Mouse (Mus musculus): ENCODE measurements around the gene Comt. TPM values are rescaled to one million over a fixed set of nuclear protein-coding genes. Genes with fewer than 3 reads are reported as not detected.

Comt gene
- total RNA-seq, 2 experiments from 2014 or later: 116 to 122 TPM

DNA sequence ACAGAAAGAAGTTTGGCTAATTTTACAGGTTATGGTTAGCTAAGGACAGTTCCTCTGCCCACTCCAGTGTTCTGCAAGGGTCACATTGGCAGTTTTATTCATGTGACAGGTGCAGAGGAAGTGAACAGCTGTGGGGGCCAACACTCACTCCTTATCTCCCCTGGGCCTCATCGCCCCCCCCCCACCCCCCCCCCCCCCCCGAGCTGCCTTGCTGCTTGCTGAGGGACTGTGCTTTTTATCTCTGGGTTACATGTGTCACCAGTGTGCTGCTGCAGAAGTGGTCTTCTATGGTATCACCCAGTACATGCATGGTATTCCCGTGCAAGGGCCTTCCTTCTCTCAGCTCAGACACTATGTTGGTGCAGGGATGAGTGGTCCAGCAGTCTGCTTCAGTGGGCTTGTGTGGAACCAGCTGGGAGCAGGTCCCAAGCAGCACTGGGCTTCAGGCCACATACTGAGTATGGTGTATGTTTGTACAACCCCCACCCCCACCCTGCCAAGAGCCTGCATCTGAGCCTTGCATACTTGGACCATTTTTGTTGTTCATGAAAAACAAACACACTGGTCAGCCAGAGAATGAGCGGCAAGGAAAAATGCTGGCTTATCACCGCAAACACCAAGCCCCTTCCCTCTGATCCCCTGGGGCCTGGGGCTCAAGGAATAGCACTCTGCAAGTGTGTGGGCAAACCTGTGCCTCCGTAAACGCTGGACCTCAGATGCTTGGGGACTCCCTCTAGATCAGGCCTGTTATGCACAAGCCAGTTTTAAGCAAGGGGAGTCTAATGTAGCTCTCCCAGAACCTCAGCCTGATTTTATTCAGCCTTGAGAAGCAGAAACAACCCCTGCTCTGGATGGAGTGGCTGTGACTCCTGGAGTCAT lies 38.7 kb downstream of the Comt start:
- DNase-seq: no peak

GRCm38 (mm10) chr16:18386972-18387371 lies 39.7 kb downstream of the Comt start:
- no peak for DNase-seq

DNA sequence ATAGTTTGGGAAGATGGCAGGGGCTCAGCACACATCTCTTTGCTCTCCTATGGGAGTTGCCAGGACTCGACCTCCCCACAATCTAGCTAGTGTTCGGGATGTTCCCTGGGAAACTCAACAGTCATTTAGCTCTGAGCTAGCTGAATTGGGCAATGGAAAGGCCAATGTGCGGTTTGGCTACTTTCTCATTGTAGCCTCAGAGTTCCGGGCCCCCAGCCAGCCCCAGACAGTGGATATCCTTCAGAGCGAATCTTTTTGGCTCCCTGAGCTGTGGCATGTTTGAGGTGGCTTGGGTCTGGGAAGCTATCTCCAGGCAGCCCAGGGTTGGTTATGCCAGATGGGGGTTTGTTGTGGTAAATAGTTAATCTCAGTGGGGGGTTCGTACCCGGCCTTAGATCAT lies 40.2 kb downstream of the Comt start:
- DNase-seq: no peak

DNA sequence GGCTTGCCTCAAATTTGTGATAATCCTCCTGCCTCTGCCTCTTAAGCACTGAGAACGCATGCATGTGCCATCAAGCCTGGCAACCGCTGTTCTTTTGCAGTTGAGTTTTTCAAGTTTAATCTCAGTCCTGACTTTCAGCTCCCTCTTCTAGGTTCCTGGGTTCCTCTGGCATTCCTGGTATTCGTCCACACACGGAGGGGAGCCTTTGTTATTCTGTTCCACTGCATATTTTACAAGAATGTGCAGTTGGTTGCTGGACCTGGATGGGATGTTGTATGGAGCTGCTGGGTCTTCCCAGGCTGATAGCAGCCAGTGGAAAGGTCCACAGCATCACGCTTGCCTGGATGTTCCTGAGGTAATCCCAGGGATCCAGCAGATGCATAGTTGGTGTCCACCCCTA lies 41.2 kb downstream of the Comt start:
- no peak for DNase-seq

- no peak for DNase-seq
These were observed 42.0 kb downstream of the Comt start for GRCm38 (mm10) chr16:18384659-18385058.

DNA sequence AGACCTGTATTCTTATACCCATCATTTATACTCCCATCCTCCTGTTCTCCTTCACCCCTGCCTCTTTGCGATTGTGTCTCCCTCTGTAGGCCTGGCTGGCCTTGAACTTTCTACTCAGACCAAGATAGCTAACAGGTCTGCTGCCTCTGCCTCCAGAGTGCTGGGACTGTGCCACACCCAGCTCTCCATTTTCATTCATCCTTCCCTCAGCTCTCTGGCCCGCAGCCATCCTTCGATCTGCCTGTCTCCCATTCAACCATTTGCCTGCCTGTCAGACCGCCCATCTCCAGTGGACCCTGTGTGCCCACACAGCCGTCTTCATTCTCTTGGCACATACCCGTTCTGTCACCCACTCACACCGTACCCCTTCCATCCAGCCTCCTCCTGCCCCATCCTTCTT lies 42.4 kb downstream of the Comt start:
- DNase-seq: no peak

- no peak for DNase-seq
These were observed 42.9 kb downstream of the Comt start for GRCm38 (mm10) chr16:18383756-18384155.

DNA sequence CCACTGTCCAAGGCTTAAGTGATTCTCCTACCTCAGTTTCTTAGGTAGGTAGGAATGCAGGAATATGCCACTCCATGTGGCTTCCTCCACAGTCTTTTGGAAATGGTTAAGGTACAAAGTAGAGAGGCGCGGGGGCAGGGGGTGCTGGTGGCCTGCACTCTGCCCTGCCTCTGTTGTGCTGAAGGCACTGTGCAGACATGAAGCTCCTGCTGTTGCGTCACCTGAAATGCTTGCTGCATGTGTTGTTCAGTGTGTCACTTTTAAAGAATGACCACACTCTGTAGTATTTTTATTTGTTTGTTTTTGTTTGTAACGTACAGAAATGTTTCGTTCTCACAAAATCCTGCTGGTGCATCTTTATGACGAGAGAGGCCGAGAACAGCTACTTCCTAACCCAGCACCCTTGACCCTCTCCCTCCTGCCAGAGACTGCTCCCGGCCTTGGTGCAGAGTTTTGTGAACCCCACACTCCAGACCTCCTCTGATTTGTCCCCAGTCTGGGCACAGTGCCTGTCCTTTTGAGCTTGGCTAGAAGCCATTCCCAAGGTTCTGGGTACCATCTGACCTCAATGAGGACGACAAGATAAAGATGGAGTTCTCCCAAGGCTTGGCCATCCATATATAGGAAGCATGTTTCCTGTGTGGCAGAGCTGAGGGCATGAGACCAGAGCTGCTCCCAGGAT lies 43.5 kb downstream of the Comt start:
- peak; percentile 75 for DNase-seq

GRCm38 (mm10) chr16:18381621-18382258 lies 44.9 kb downstream of the Comt start:
- no peak for DNase-seq

DNA sequence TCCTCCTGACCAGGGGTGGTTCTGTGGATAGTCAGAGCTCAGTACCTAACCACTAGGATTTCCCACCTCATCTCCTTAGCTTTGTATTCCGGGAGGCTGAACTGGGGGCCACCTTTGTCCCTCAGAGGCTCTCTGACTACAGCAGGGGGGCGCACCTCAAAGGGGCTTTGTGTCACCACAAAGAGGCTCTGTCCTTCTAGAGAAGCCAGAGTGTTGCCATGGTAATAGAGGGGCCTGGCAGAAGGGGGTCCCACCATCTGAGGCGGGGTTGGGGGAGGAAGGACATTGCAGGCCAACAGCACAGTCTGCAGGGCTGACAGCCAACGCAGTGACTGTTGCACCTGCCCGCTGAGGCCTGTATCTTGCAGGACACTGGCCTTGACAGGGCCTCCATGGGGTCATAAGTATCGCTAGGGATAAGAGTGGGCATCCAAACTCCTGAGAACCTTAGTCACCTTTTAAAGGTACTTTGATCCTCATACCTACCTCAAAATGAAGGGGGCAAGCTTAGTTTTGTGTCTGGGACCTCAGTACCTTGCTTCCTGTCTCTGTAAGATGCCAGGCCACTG lies 46.1 kb downstream of the Comt start:
- no peak for DNase-seq

- peak; percentile 51 for DNase-seq
These were observed 47.2 kb downstream of the Comt start for GRCm38 (mm10) chr16:18379338-18380001.

DNA sequence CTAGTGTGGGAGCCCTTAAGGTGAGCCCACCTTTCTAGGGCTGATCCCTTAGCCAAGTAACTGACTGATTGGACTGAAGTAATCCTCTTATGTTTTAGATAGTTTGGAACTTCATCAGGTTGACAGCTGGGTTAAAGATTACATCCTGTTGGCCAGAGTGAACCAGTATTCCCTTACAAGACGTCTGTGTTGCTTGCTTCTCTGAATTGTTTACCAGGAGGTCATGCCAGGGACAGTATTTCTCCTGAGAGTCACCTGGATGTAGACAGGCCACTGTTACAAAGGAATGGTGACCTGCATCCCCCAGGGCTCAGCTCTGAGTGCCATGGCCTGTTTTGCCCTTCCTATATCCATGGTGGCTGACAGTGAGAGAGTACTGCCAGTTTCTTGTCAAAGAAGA lies 48.2 kb downstream of the Comt start:
- DNase-seq: no peak

GRCm38 (mm10) chr16:18377203-18377602 lies 49.4 kb downstream of the Comt start:
- no peak for DNase-seq

GRCm38 (mm10) chr16:18376297-18376954 lies 50.2 kb downstream of the Comt start:
- no peak for DNase-seq

- DNase-seq: no peak
These were observed 53.0 kb downstream of the Comt start for GRCm38 (mm10) chr16:18373632-18374031.

GRCm38 (mm10) chr16:18370197-18370596 lies 56.5 kb downstream of the Comt start:
- DNase-seq: no peak

DNA sequence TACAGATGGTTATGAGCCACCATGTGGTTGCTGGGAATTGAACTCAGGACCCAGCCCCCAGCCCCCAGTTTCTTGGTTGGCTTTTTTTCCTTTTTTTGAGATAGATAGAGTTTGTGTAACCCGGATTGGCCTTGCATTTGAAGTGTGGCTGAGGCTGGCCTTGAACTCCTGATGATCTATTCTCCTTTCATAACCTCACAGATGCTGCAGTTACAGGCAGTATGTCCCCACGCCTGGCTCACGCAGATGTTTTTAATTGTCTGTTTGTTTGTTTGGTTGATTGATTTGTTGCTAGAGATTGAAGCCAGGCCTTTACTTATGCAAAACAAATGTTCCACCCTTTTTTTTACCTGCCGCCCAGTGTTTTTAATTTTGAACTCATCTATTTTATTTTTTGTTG lies 59.8 kb downstream of the Comt start:
- DNase-seq: no peak

GRCm38 (mm10) chr16:18362948-18363347 lies 63.7 kb downstream of the Comt start:
- no peak for DNase-seq

DNA sequence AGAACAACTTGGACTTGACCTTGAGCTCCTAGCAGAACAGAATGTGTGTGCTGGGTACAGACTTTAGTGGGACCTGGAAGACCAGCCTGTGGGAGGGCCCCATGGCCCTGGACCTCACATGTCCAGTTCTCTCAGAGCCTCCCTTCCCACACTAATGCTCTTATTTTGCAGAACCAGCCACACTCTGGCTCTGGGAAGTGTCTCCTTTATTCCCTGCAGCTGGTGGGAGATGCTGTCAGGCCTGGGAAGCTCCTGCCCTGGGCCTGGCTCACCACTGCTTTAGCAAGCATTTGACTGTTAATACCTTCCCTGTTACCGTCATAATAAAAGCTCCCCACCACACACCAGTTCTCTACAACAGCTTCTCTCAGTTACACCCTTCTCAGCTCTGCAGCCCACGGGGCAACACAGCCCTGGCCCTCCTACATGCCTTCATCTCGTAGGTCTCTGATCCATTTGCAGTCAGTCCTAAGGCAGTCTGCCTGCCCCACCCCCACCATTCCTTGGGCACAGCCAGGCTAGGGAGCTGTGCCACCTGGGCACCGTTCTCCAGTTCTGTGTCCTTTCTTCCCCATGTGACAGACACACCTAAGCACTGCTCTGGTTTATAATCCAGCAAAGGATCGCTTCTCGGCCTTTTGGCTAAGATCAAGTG lies 66.4 kb downstream of the Comt start:
- no peak for DNase-seq

DNA sequence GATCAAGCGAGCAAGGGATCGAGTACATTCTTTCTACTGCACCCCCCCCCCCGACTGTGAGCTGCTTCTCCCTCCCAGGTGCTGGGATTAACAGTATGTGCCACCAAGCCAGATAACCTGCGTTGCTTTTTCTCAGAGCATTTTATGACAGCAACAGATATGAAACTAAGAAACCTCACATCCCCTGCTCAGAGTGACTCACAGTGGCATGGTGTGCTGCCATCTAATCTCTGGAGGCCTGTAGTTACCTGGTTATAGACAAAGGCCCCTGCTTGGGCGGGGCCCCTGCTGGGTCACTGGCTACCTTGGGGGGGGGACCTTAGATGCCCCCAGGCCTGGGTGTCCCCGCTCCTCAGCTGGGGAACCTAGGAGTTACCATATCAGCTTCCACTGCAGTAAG lies 68.7 kb downstream of the Comt start:
- no peak for DNase-seq

DNA sequence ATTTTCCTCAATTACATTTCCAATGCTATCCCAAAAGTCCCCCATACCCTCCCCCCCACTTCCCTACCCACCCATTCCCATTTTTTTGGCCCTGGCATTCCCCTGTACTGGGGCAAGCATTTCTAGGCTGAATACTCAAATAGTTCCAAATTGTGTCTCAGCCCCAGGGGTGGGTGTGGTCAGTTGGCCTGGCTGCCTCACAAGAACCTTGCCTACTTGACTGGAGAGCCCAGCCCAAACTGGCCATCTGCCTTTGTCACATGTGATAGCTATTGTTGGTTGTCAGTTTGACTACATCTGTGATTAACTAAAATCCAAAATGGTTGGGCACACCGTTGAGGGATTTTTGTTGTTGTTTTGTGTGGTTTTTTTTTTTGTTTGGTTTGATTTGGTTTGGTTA lies 69.7 kb downstream of the Comt start:
- DNase-seq: no peak

All from heart, postnatal 4 days (tissue).